Mouse (Mus musculus) forebrain, postnatal 0 days (tissue): ENCODE results near the gene Spock2. TPM values are rescaled to one million over a fixed set of nuclear protein-coding genes. Genes with fewer than 3 reads are reported as not detected.

ENCODE experiments used
- ATAC-seq: fragments of 200-750 bp; cut with Nextera tagmentation; 2 replicates; pipeline ENCODE4 v1.8.0; 2017; ENCODE audit warnings: mild to moderate bottlenecking, moderate library complexity
- DNase-seq: peaks from one replicate; pipeline ENCODE4 v3.0.0-alpha.2; 2015
- H3K27ac ChIP-seq: fragments of 300-500 bp; sonication (generic); 2 replicates; pipeline ENCODE4 v1.5.1; 2014; ENCODE audit warnings: low read depth, mild to moderate bottlenecking, antibody characterized with exemption, low read length, moderate library complexity, mixed read lengths
- H3K27me3 ChIP-seq: fragments of 300-500 bp; sonication (generic); 2 replicates; pipeline ENCODE4 v1.6.1; 2014; ENCODE audit warnings: mild to moderate bottlenecking, low read length, mixed read lengths; ENCODE audit not compliant: insufficient read depth
- H3K36me3 ChIP-seq: fragments of 300-500 bp; sonication (generic); 2 replicates; pipeline ENCODE4 v1.6.1; 2014; ENCODE audit warnings: mild to moderate bottlenecking, moderate library complexity; ENCODE audit not compliant: insufficient read depth
- H3K4me1 ChIP-seq: fragments of 300-500 bp; sonication (generic); 2 replicates; pipeline ENCODE4 v1.6.1; 2014; ENCODE audit warnings: antibody characterized with exemption; ENCODE audit not compliant: insufficient read depth
- H3K4me2 ChIP-seq: fragments of 300-500 bp; sonication (generic); 2 replicates; pipeline ENCODE4 v1.6.1; 2014; ENCODE audit warnings: low read depth, mild to moderate bottlenecking, moderate library complexity
- H3K4me3 ChIP-seq: fragments of 300-500 bp; sonication (generic); 2 replicates; pipeline ENCODE4 v1.5.1; 2014; ENCODE audit warnings: low read depth, low read length, mixed read lengths
- H3K9ac ChIP-seq: fragments of 300-500 bp; sonication (generic); 2 replicates; pipeline ENCODE4 v1.6.1; 2014; ENCODE audit warnings: mild to moderate bottlenecking
- H3K9me3 ChIP-seq: fragments of 300-500 bp; sonication (generic); 2 replicates; pipeline ENCODE4 v1.6.1; 2016; ENCODE audit warnings: low read length
- CTCF ChIP-seq: sonication (generic); IDR thresholded peaks from 2 replicates; pipeline ENCODE4 v1.5.1; 2016; ENCODE audit warnings: antibody characterized with exemption, control low read depth, low read depth
- WGBS: fragments of 180-500 bp; shearing (Covaris S2); extraction: QIAGEN DNeasy Blood & Tissue Kit; methylation state at CpG from one replicate; pipeline ENCODE4 v1.1.7; 2014; 5-methylcytosine and 5-hydroxymethylcytosine counted together
- polyA plus RNA-seq: library from polyadenylated mRNA; unstranded; fragments of >200 nt; fragmentation: Nextera tagmentation; extraction: Ambion mirVana; gene quantifications from 2 replicates; pipeline ENCODE4 v1.2.1, GENCODE M21; 2015
- total RNA-seq: library from RNA; depleted of rRNA; stranded (reverse); fragments of >200 nt; gene quantifications from 2 replicates; pipeline ENCODE4 v1.2.3, GENCODE M21; 2014; rRNA removed

The Spock2 gene
- total RNA-seq (156 and 215 TPM in 2 replicates), polyA plus RNA-seq (50.7 and 84.8 TPM in 2 replicates)

DNA sequence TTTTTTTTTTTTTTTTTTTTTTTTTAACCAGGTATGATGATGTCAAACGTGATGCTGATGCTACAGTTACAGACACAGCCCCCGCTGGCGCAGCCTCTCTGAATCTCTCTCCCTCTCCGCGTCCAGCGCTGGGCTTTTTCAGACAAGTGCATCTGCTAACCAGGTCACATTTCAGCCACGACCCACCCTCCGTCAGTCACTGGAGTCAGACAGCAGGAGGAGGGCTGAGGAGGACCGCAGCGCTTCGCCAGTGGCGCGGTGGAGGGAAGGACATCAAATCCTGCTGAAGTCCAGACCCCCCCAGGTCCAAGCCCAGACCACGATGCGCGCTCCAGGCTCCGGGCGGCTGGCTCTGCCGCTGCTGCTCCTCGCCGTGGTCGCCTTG is at the start of gene Spock2:
Spock2 (plus strand) TSS at position 74 of the 385 bp plus-strand sequence.
- H3K4me3 ChIP-seq, result peak within 1 kb of the TSS; percentile 88
- 0 out of 2 replicates have a peak, but pooled peaks have one; percentile 4 for TF ChIP-seq CTCF
- H3K27ac ChIP-seq, result peak within 1 kb of the TSS; percentile 91
- peak; percentile 83 for DNase-seq
- no peaks in the 10 kb centered on the region for H3K36me3 ChIP-seq
- no peaks in the 10 kb centered on the region for H3K27me3 ChIP-seq
- peak; percentile 71 for ATAC-seq
- peak within 1 kb of the TSS; percentile 91 for H3K4me2 ChIP-seq
- H3K4me1 ChIP-seq, result peaks cover 16% of the 10 kb centered on the region
- WGBS, result under 1% methylated on average over 22 of the region's 22 CpGs
- H3K9ac ChIP-seq, result peak within 1 kb of the TSS; percentile 95
- no peaks in the 10 kb centered on the region for H3K9me3 ChIP-seq

- no peak overlapping the region for H3K4me2 ChIP-seq
- DNase-seq (no peak), ATAC-seq (no peak)
- H3K4me3 ChIP-seq, result no peak overlapping the region
- no peak for TF ChIP-seq CTCF
- H3K27ac ChIP-seq, result no peak overlapping the region
- H3K4me1 ChIP-seq, result no peaks in the 10 kb centered on the region
- H3K27me3 ChIP-seq, result no peaks in the 10 kb centered on the region
- no peak overlapping the region for H3K9ac ChIP-seq
- H3K9me3 ChIP-seq, result peaks cover 5% of the 10 kb centered on the region; the same call in 1 of the 2 replicates
- no peaks in the 10 kb centered on the region; the same call in 1 of the 2 replicates for H3K36me3 ChIP-seq
- 82% methylated on average over 5 of the region's 5 CpGs for WGBS
Observed at GRCm38 (mm10) chr10:60062173-60062572, 43.8 kb upstream of the Spock2 start.

DNA sequence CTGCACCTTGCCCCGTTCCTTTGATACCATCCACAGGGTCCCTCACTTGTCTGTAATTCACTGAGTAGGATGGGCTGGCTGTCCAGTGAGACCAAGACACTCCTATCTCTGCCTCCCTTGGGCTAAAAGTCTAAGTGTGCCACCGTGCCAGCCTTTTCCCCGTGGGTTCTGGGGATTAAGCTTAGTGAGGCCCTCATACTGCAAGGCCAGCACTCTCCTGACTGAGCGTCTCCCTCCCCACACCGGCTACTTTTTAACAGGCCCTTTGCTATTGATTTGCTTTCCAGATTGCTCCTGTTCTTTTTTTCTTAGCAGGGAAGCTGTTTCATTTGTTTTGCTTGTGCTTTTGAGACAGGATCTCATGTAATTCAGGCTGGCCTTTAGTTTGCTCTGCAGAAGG is 43.1 kb upstream of the Spock2 start:
- ATAC-seq, result no peak

GRCm38 (mm10) chr10:60066524-60066923 is 39.5 kb upstream of the Spock2 start:
- WGBS, result 73% methylated on average over 3 of the region's 3 CpGs
- H3K27me3 ChIP-seq, result no peaks in the 10 kb centered on the region
- TF ChIP-seq CTCF, result peak; percentile 74
- ATAC-seq (peak; percentile 40; the same call in 1 of the 2 replicates), DNase-seq (no peak)
- H3K4me1 ChIP-seq, result no peaks in the 10 kb centered on the region
- H3K9ac ChIP-seq, result no peak overlapping the region
- no peak overlapping the region for H3K4me3 ChIP-seq
- no peak overlapping the region for H3K27ac ChIP-seq
- no peak overlapping the region for H3K4me2 ChIP-seq
- H3K36me3 ChIP-seq, result no peaks in the 10 kb centered on the region; the same call in 1 of the 2 replicates
- H3K9me3 ChIP-seq, result no peaks in the 10 kb centered on the region

More for the DNA sequence above, 43.1 kb upstream of the Spock2 start:
- Histone ChIP-seq H3K4me2 (no peak overlapping the region), H3K36me3 (no peaks in the 10 kb centered on the region; the same call in 1 of the 2 replicates), H3K9me3 (no peaks in the 10 kb centered on the region; the same call in 1 of the 2 replicates), H3K4me1 (no peaks in the 10 kb centered on the region), H3K9ac (no peak overlapping the region), H3K27ac (no peak overlapping the region), H3K27me3 (no peaks in the 10 kb centered on the region), H3K4me3 (no peak overlapping the region)
- TF ChIP-seq CTCF, result no peak
- WGBS, result 39% methylated on average over 5 of the region's 5 CpGs
- DNase-seq, result no peak

GRCm38 (mm10) chr10:60075159-60075558 is 30.9 kb upstream of the Spock2 start:
- 90% methylated on average over 1 of the region's 1 CpGs for WGBS
- no peak for TF ChIP-seq CTCF
- no peaks in the 10 kb centered on the region for H3K4me1 ChIP-seq

DNA sequence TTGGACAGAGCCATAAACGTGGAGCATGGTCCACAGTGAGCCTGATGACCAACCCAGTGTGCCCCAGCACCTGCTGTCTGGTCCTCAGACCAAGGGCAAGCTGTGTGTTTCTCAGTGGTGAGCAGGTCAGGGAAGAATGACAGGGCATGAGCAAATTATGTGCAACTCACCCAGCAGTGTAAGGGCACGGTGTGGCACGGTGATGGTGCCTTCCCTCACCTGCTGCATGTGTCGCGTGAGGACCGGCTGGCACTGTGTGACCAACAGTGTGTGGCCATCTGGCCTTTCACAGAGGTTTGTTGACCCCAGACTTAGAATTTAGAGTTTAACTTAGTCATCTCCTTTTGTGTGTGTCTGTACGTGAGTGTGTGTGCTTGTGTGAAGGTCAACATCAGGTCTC is 28.8 kb upstream of the Spock2 start:
- WGBS, result 95% methylated on average over 7 of the region's 7 CpGs
- H3K4me3 ChIP-seq, result no peak overlapping the region
- ATAC-seq, result no peak

More at GRCm38 (mm10) chr10:60075159-60075558, 30.9 kb upstream of the Spock2 start:
- H3K27me3 ChIP-seq, result no peaks in the 10 kb centered on the region
- H3K27ac ChIP-seq, result no peak overlapping the region
- H3K4me2 ChIP-seq, result no peak overlapping the region
- no peak for DNase-seq
- no peak for ATAC-seq
- H3K4me3 ChIP-seq, result no peak overlapping the region
- H3K36me3 ChIP-seq, result no peaks in the 10 kb centered on the region
- no peaks in the 10 kb centered on the region for H3K9me3 ChIP-seq
- H3K9ac ChIP-seq, result no peak overlapping the region

DNA sequence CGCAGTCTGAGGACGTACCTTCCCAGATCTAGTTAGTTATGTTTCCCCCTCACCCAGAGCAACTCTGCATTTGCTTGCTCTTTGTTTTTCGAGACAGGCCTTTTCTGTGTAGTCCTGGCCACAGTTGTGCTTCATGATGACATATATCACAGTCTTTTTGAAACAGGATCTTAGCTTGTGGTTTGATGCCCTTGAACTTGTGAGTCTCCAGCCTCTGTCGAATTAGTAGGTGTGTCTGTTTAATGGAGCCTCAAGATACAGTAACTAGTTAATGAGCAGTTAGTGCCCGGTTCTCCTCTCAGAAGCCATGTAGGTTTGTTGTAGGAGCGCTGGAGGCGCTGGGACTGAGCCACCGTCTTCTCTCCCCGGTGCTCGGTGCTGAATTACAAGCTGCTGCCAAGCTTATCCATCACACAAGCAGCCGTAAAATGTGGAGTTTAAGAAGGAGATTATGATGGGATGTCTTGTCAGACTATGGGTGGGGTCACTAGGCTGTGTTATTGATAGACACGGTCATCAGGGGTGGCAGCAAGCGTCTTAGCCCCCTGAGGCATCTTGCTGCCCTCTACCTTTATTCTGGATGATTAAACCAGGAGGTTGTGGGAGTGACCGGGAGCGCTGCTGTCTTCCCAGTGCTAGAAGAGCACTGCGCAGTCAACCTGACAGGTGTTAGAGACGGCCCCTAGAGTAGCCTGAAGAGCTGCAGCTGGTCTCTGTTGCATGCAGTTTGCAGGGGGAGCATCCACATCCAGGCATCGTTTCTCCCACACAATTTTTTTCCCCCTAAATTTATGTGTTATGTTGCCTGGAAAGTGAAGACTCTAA is 28.1 kb upstream of the Spock2 start:
- Histone ChIP-seq H3K9ac (no peak overlapping the region), H3K9me3 (no peaks in the 10 kb centered on the region), H3K27ac (0 out of 2 replicates have a peak overlapping the region, but pooled peaks have one; percentile 6), H3K4me1 (peaks cover 8% of the 10 kb centered on the region; the same call in 1 of the 2 replicates), H3K4me2 (no peak overlapping the region), H3K36me3 (no peaks in the 10 kb centered on the region), H3K4me3 (no peak overlapping the region), H3K27me3 (no peaks in the 10 kb centered on the region)
- ATAC-seq, result no peak
- no peak for TF ChIP-seq CTCF
- DNase-seq, result no peak
- 72% methylated on average over 18 of the region's 18 CpGs for WGBS

More for the DNA sequence above, 28.8 kb upstream of the Spock2 start:
- Histone ChIP-seq H3K4me1 (peaks cover 8% of the 10 kb centered on the region; the same call in 1 of the 2 replicates), H3K27me3 (no peaks in the 10 kb centered on the region), H3K27ac (no peak overlapping the region), H3K9ac (no peak overlapping the region), H3K36me3 (no peaks in the 10 kb centered on the region), H3K9me3 (no peaks in the 10 kb centered on the region), H3K4me2 (no peak overlapping the region)
- DNase-seq, result no peak
- no peak for TF ChIP-seq CTCF
